Mouse (Mus musculus): ENCODE data around the gene Farsb. TPM values are rescaled to one million over a fixed set of nuclear protein-coding genes. Genes with fewer than 3 reads are reported as not detected.

Gene Farsb
- polyA plus RNA-seq, 1 experiment from 2014 or later = 204 TPM

DNA sequence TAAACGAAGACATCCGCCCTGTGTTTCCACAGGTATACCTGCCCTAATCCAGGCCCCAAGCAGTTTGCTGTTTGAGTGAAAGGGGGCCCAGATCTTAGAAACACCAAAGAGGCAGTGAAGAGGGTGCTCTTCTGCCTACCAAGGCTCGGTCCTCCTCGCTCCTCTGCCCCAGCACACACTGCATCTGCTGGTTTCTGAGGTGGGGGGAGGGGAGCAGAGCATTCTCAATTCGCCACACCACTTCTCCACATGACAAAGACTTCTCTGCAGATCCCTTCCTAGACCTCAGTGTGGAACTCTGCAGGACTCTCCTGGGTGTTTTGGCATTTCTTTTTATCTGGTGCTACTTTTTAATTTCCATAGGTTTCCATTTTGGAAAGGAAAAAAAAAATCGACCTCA, 93.0 kb downstream of the Farsb start:
- DNase-seq (ENCODE audit: low spot score) (no peak), ATAC-seq (replicated peaks; ENCODE audit: low FRiP score) (no peak)
- H3K27ac ChIP-seq (ENCODE audit: low read depth, low read length) = no peak overlapping the region
- no peaks in the 10 kb centered on the region for H3K27me3 ChIP-seq (replicated peaks; ENCODE audit: control insufficient read depth, insufficient read depth, low read length)
- no peak overlapping the region for H3K9ac ChIP-seq (ENCODE audit: low read depth, low read length)
- H3K4me2 ChIP-seq = no peak overlapping the region
- H3K4me3 ChIP-seq (ENCODE audit: low read depth, low read length) = no peak overlapping the region
- H3K4me1 ChIP-seq (replicated peaks; ENCODE audit: control insufficient read depth, insufficient read depth, low read length) = peaks cover 2% of the 10 kb centered on the region; the same call in 1 of the 2 replicates
- 43% methylated on average over 6 of the region's 6 CpGs for WGBS
- H3K36me3 ChIP-seq (ENCODE audit: control insufficient read depth, insufficient read depth, low read length) = no peaks in the 10 kb centered on the region
- H3K9me3 ChIP-seq (ENCODE audit: control insufficient read depth, low read length) = no peaks in the 10 kb centered on the region

DNA sequence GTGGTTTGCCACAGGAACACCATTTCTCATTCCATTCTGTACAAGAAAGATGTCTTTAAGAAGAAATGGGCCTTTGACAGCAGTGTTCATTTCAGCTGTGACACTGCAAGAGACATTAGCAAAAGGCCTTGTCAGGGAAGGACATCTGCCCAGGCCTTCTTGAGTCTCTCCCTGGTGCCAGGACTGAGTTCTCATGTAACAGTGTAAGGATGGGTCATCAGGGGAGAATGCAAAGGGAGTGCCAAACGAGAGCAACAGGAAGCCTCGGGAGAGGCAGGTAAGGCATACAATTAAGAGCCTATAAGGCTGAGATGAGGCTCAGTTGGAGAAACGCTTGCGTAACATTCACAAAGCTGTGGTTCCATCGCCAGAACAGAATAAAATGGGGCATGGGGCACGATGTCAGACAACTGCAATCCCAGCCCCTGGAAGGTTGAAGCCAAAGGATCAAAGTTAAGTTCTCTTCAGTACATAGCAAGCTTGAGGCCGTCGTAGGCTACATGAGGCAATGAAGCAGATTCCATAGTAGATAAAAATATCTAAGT, 93.4 kb downstream of the Farsb start:
- Histone ChIP-seq H3K4me3 (ENCODE audit: low read depth, low read length) (no peak overlapping the region), H3K9ac (ENCODE audit: low read depth, low read length) (no peak overlapping the region), H3K4me2 (no peak overlapping the region), H3K4me1 (replicated peaks; ENCODE audit: control insufficient read depth, insufficient read depth, low read length) (peaks cover 2% of the 10 kb centered on the region; the same call in 1 of the 2 replicates), H3K36me3 (ENCODE audit: control insufficient read depth, insufficient read depth, low read length) (no peaks in the 10 kb centered on the region), H3K9me3 (ENCODE audit: control insufficient read depth, low read length) (no peaks in the 10 kb centered on the region), H3K27me3 (replicated peaks; ENCODE audit: control insufficient read depth, insufficient read depth, low read length) (no peaks in the 10 kb centered on the region), H3K27ac (ENCODE audit: low read depth, low read length) (no peak overlapping the region)
- DNase-seq (ENCODE audit: low spot score) (no peak), ATAC-seq (replicated peaks; ENCODE audit: low FRiP score) (no peak)
- WGBS = 59% methylated on average over 8 of the region's 8 CpGs

DNA sequence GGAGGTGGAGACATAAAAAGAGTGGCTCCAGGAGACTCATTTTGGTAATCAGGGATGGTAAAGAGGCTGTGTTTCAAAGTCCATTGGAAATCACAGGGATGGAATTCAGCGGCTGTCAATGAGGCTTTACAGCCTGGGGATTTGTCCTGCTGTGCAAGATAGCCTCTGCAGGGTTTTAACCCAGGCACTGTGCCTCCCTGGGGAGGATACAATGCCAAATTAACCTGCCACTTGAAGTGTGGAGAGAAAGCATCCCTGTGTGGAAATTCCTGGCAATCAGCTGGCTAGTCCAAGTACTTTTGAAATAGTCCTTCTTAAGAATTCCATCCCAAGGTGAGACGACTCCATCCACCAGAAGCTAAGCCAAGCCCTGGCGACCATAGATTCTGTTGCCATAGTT, 99.8 kb downstream of the Farsb start:
- H3K4me1 ChIP-seq (replicated peaks; ENCODE audit: control insufficient read depth, insufficient read depth, low read length) = no peaks in the 10 kb centered on the region

DNA sequence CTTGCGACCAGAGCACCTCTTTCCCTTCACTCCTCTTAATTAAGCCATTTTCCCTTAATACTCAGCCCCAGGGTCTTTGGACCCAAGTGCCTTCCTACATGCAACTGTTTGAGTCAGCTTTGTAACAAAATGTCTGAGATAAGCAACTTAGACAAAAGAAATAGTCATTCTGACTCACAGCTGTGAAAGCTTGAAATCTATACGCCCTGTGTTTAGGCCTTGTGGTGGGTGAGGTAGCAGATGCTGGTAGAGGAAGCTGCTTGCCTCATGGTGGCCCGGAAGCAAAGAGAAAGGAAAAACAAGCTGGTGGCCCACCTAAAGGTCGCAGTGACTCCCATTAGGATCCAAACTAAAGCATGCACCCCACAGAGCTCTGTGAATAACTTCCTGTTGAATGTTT, 100.8 kb downstream of the Farsb start:
- no peak for ATAC-seq (replicated peaks; ENCODE audit: low FRiP score)
- no peaks in the 10 kb centered on the region for H3K27me3 ChIP-seq (replicated peaks; ENCODE audit: control insufficient read depth, insufficient read depth, low read length)
- 62% methylated on average over 4 of the region's 4 CpGs for WGBS

More for the DNA sequence above, 99.8 kb downstream of the Farsb start:
- Histone ChIP-seq H3K9ac (ENCODE audit: low read depth, low read length) (no peak overlapping the region), H3K4me2 (no peak overlapping the region), H3K36me3 (ENCODE audit: control insufficient read depth, insufficient read depth, low read length) (no peaks in the 10 kb centered on the region), H3K9me3 (ENCODE audit: control insufficient read depth, low read length) (no peaks in the 10 kb centered on the region), H3K27ac (ENCODE audit: low read depth, low read length) (no peak overlapping the region), H3K27me3 (replicated peaks; ENCODE audit: control insufficient read depth, insufficient read depth, low read length) (no peaks in the 10 kb centered on the region), H3K4me3 (ENCODE audit: low read depth, low read length) (no peak overlapping the region)
- no peak for DNase-seq (ENCODE audit: low spot score)
- no peak for ATAC-seq (replicated peaks; ENCODE audit: low FRiP score)
- WGBS = 33% methylated on average over 3 of the region's 3 CpGs

DNA sequence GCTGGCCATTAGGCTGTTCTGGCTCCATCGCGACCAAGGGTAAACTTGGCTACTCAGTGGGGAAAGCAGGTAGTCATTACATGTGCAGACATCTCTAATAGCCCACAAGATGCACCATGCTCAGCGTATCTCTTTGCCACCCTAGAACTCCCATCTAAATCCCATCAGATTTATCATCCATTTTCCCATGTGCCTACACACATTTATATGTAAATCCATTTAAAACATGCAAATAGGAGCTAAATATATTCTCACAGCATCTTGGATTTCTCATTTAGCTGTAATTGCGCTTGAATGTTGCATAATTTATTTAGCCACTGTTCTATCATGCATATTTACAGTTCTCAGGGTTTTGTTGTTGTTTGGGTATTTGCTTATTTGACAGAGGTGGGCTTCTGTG, 107.7 kb downstream of the Farsb start:
- no peak for DNase-seq (ENCODE audit: low spot score)
- Histone ChIP-seq H3K9ac (ENCODE audit: low read depth, low read length) (no peak overlapping the region), H3K27ac (ENCODE audit: low read depth, low read length) (no peak overlapping the region), H3K4me3 (ENCODE audit: low read depth, low read length) (no peak overlapping the region), H3K4me1 (replicated peaks; ENCODE audit: control insufficient read depth, insufficient read depth, low read length) (no peaks in the 10 kb centered on the region), H3K9me3 (ENCODE audit: control insufficient read depth, low read length) (no peaks in the 10 kb centered on the region), H3K36me3 (ENCODE audit: control insufficient read depth, insufficient read depth, low read length) (no peaks in the 10 kb centered on the region), H3K4me2 (no peak overlapping the region), H3K27me3 (replicated peaks; ENCODE audit: control insufficient read depth, insufficient read depth, low read length) (no peaks in the 10 kb centered on the region)
- no peak for ATAC-seq (replicated peaks; ENCODE audit: low FRiP score)
- WGBS = 85% methylated on average over 4 of the region's 4 CpGs

More for the DNA sequence above, 100.8 kb downstream of the Farsb start:
- no peaks in the 10 kb centered on the region for H3K4me1 ChIP-seq (replicated peaks; ENCODE audit: control insufficient read depth, insufficient read depth, low read length)
- no peaks in the 10 kb centered on the region for H3K36me3 ChIP-seq (ENCODE audit: control insufficient read depth, insufficient read depth, low read length)
- H3K9me3 ChIP-seq (ENCODE audit: control insufficient read depth, low read length) = no peaks in the 10 kb centered on the region
- no peak overlapping the region for H3K4me2 ChIP-seq
- no peak for DNase-seq (ENCODE audit: low spot score)
- no peak overlapping the region for H3K4me3 ChIP-seq (ENCODE audit: low read depth, low read length)
- H3K27ac ChIP-seq (ENCODE audit: low read depth, low read length) = no peak overlapping the region
- H3K9ac ChIP-seq (ENCODE audit: low read depth, low read length) = no peak overlapping the region

DNA sequence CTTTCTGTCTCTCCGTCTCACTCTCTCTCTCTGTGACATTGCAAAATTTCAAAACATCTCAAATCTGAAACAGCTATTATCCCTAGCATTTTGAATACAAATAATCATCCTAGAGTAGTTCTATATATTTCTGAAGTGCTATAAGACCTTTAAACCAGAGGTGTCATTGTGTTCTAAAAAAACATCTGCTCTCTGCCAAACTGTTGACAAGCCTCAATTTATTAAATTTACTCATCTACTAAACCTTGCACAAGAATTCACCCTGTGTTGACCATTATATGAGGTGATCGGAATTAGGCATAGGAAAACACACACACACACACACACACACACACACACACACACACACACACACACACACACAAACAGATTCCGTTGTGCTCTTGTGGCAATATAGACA, 113.6 kb downstream of the Farsb start:
- H3K9me3 ChIP-seq (ENCODE audit: control insufficient read depth, low read length) = no peaks in the 10 kb centered on the region
- WGBS = 82% methylated on average over 3 of the region's 3 CpGs
- no peaks in the 10 kb centered on the region for H3K27me3 ChIP-seq (replicated peaks; ENCODE audit: control insufficient read depth, insufficient read depth, low read length)
- H3K4me3 ChIP-seq (ENCODE audit: low read depth, low read length) = no peak overlapping the region
- H3K4me2 ChIP-seq = no peak overlapping the region
- H3K27ac ChIP-seq (ENCODE audit: low read depth, low read length) = no peak overlapping the region
- H3K4me1 ChIP-seq (replicated peaks; ENCODE audit: control insufficient read depth, insufficient read depth, low read length) = no peaks in the 10 kb centered on the region
- no peak for ATAC-seq (replicated peaks; ENCODE audit: low FRiP score)
- H3K36me3 ChIP-seq (ENCODE audit: control insufficient read depth, insufficient read depth, low read length) = no peaks in the 10 kb centered on the region
- no peak overlapping the region for H3K9ac ChIP-seq (ENCODE audit: low read depth, low read length)
- no peak for DNase-seq (ENCODE audit: low spot score)

DNA sequence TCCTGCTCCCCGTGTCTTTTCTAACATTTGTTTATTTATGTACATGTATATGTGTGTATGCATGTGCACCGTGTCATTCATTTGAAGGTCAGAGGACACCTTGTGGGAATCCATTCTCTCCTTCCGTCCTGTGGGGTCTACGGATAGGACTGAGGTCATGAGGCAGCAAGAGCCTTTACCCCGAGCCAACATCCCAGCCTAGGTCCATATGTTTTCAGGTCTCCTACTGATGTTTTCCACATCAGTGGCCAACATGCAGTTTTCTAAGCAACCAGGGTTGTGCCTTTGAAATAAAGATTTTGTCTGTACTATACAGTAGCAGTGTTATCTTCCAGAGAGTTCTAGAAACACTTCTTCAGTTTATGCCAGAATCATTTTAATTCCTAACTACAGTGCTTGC, 114.9 kb downstream of the Farsb start:
- WGBS = 87% methylated on average over 5 of the region's 5 CpGs
- no peaks in the 10 kb centered on the region for H3K4me1 ChIP-seq (replicated peaks; ENCODE audit: control insufficient read depth, insufficient read depth, low read length)
- H3K9me3 ChIP-seq (ENCODE audit: control insufficient read depth, low read length) = no peaks in the 10 kb centered on the region
- no peaks in the 10 kb centered on the region for H3K27me3 ChIP-seq (replicated peaks; ENCODE audit: control insufficient read depth, insufficient read depth, low read length)
- H3K36me3 ChIP-seq (ENCODE audit: control insufficient read depth, insufficient read depth, low read length) = no peaks in the 10 kb centered on the region
- ATAC-seq (replicated peaks; ENCODE audit: low FRiP score) = no peak
- H3K4me3 ChIP-seq (ENCODE audit: low read depth, low read length) = no peak overlapping the region
- no peak overlapping the region for H3K9ac ChIP-seq (ENCODE audit: low read depth, low read length)
- H3K27ac ChIP-seq (ENCODE audit: low read depth, low read length) = no peak overlapping the region
- no peak for DNase-seq (ENCODE audit: low spot score)
- H3K4me2 ChIP-seq = no peak overlapping the region

DNA sequence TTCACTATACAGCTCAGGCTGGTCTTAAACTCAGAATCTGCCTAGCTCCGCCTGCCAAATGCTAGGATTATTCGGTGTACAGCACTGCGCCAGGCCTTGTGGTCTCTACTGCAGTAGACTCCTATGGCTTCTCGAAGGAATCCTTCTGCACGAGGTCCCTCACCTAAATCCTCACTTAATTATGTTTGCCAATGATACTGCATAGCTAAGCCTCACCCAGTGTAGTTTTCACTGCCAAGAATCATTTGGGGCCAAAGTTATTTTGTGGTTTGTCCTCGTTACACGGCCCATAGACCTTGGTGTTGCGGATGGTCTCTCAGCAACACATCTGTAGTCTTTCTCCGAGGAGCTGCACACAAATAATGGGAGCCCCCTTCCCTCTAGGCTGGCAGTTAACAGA, 116.4 kb downstream of the Farsb start:
- no peak overlapping the region for H3K4me2 ChIP-seq
- no peak overlapping the region for H3K4me3 ChIP-seq (ENCODE audit: low read depth, low read length)
- no peak overlapping the region for H3K27ac ChIP-seq (ENCODE audit: low read depth, low read length)
- no peaks in the 10 kb centered on the region for H3K36me3 ChIP-seq (ENCODE audit: control insufficient read depth, insufficient read depth, low read length)
- WGBS = 87% methylated on average over 9 of the region's 9 CpGs
- no peak overlapping the region for H3K9ac ChIP-seq (ENCODE audit: low read depth, low read length)
- no peaks in the 10 kb centered on the region for H3K4me1 ChIP-seq (replicated peaks; ENCODE audit: control insufficient read depth, insufficient read depth, low read length)
- no peaks in the 10 kb centered on the region for H3K27me3 ChIP-seq (replicated peaks; ENCODE audit: control insufficient read depth, insufficient read depth, low read length)
- H3K9me3 ChIP-seq (ENCODE audit: control insufficient read depth, low read length) = no peaks in the 10 kb centered on the region
- DNase-seq (ENCODE audit: low spot score) = no peak
- no peak for ATAC-seq (replicated peaks; ENCODE audit: low FRiP score)

DNA sequence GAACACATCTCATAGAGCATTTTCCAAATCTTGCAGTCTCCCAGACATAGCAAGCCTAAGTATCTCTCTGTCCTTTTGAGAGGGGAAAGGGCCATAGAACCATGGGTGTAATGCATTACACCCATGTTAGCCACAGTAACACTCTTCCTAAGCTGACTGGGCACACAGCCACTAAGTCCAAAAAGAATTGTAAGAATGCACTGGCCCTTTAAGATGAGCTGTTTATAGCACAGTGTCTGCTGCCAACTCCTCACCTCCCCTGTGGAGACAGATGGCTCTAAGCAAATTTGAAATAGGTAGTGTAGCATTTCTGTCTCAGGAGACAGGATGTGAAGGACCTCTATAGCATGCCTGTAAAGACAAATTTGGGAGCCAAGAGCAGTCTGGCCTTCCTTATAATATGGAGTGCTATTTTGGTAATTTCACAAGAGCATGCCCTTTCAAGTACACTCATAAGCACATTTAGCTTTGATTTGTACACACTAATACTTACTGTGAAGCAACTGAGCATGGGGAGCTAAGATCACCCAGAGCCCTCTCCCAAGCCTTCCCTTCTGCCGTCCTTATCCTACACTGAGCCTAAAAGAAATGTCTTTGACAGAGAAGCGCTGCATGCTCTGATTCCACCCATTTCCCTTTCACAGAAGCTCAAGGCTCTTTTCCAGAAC, 117.0 kb downstream of the Farsb start:
- 72% methylated on average over 2 of the region's 2 CpGs for WGBS
- Histone ChIP-seq H3K9me3 (ENCODE audit: control insufficient read depth, low read length) (no peaks in the 10 kb centered on the region), H3K4me3 (ENCODE audit: low read depth, low read length) (no peak overlapping the region), H3K27ac (ENCODE audit: low read depth, low read length) (no peak overlapping the region), H3K9ac (ENCODE audit: low read depth, low read length) (no peak overlapping the region), H3K4me2 (no peak overlapping the region), H3K4me1 (replicated peaks; ENCODE audit: control insufficient read depth, insufficient read depth, low read length) (no peaks in the 10 kb centered on the region), H3K27me3 (replicated peaks; ENCODE audit: control insufficient read depth, insufficient read depth, low read length) (no peaks in the 10 kb centered on the region), H3K36me3 (ENCODE audit: control insufficient read depth, insufficient read depth, low read length) (no peaks in the 10 kb centered on the region)
- DNase-seq (ENCODE audit: low spot score) (no peak), ATAC-seq (replicated peaks; ENCODE audit: low FRiP score) (no peak)
